Mouse (Mus musculus) heart, adult 18-20 months (tissue): ENCODE measurements around the gene Kcna2. TPM values are rescaled to one million over a fixed set of nuclear protein-coding genes. Genes with fewer than 3 reads are reported as not detected.
A peak's percentile ranks its signal among the peaks of the same experiment; 100 is the strongest.

Source experiments
- DNase-seq, 2 experiments: peaks; one replicate each; pipeline ENCODE4 v3.0.0; 2021 to 2022; ENCODE audit warnings: mixed read lengths in 1 of 2
- total RNA-seq, 2 experiments: library from RNA; stranded (reverse); gene quantifications; 2 replicates each; pipeline ENCODE4 v1.2.3; 2021

The Kcna2 gene
- total RNA-seq, 2 experiments from 2014 or later: 0.92 to 1.2 TPM

DNA sequence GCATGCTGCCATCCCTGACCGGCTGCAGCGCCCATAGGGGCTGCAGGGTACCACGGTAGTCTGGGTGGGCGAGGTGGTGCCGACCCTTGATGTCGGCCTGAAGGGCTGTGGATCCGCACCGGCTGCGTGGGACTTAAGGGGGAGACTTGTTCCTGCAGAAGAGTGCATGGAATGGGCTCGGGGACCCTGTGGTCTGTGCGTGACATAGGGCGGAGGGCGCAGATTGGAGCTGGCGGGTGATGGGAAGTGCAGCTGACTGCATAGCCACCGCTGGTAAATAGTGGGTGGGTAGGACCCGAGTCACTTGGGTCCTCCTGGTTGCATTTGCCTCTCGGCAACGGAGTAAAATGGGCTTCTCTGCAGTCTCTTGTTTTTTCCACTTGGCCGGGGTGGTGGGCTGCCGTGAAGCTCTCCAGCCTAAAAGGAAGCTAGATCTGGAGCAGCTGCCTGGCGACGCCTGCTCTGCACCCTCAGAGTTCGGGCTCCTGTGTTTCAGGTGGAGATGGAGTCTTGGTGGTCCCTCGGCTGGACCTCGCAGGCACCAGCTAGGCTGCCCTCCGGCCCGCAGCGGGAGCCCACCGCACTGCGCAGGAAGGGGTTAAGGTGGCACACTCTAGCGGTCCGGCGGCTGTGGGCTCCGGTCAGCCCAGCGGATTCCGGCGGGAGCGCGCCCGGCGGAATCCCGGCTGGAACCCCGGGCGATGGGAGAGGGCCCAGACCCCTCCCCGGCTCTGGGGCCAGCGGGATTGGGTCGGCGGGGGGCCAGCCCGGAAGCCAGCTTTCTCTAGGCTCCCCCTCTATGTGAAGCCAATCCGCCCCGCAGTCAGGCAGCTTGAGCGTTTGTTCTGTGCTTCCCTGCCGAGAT, 1.1 kb downstream of the Kcna2 start:
- DNase-seq: peak; percentile 19 to 39

GRCm38 (mm10) chr3:107103041-107103440, 2.1 kb downstream of the Kcna2 start:
- DNase-seq: no peak

- DNase-seq: no peak
Observed at GRCm38 (mm10) chr3:107103462-107103861, 2.5 kb downstream of the Kcna2 start.

- peak in 1 of 2 experiments; percentile 21 for DNase-seq
Observed at GRCm38 (mm10) chr3:107105986-107106385, 5.0 kb downstream of the Kcna2 start.

DNA sequence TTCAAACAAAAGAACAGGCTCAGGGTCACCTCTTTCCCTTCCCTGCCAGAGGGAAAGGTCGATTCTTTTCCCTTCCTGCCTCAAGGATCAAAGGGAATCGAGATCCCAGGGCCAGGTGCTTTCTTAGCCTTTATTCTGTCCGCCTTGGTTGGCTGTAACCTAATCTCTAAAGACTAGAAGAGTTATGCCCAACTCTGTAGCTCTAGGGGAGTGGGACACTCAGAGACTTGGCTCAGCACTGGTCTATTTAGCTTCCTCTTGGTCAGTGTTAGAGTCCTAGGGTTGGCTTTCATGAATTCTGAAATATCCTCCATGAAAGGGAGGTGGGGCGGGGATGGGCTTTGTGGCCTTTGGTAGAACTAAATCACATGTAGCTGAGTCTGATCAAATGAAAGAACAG, 11.6 kb downstream of the Kcna2 start:
- DNase-seq: no peak

DNA sequence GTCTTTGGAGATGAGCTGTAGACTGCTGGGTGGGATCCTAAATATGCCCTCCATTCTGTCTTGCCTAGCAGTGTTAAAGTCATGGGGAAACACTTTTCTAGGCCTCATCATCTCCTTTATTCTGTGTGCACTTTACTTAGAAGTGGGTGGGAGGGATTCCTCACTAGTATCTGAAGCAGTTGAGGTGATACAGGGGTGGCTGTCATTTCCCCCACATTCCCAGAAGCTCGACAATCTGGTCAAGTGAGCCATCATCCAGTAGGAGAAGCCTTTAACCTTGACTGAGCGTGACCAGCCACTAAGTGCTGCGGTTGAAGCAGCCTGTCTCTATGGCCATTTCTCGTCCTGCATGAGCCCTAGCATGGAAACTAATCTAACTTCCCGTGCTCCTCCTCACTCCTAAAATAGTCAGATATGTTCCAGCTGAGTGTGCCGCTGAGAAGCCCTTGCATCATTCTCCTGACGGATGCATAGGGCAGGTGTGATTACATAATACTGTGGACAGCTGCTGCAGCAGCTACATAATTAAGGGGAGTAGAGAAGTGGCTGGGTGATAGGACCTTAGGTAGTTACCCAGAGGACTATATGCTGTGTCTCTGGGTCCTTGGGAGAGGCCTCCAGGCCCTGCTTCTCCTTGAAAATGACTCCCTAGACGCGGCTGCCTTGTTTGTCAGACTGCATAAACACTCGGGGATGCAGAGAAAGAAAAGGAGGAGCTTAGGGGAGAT, 12.2 kb downstream of the Kcna2 start:
- no peak for DNase-seq

GRCm38 (mm10) chr3:107113771-107114737, 13.1 kb downstream of the Kcna2 start:
- peak; percentile 46 to 73 for DNase-seq

DNA sequence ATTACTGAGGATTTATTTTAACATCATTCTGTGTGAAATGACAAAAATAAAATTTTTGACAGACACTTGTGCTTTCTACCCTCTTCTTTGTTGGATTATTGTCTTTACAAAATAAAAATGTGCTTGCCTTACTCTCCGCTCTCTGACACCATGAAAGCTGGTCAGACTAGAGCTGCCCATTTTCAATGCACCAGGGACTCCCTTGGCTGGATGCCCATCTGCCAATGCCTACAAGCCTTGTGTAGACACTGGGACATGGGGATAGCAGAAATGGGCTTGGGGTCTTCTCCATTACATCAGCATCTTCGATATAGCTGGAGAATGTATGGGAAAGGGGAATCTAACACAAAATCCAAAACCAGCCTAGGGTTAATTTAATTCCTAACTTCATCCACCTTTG, 14.0 kb downstream of the Kcna2 start:
- DNase-seq: no peak

GRCm38 (mm10) chr3:107115746-107116145, 14.8 kb downstream of the Kcna2 start:
- no peak for DNase-seq

GRCm38 (mm10) chr3:107119864-107120564, 19.1 kb downstream of the Kcna2 start:
- no peak for DNase-seq

GRCm38 (mm10) chr3:107122306-107122705, 21.4 kb downstream of the Kcna2 start:
- DNase-seq: peak in 1 of 2 experiments; percentile 25

- no peak for DNase-seq
Observed at GRCm38 (mm10) chr3:107127667-107128066, 26.7 kb downstream of the Kcna2 start.

GRCm38 (mm10) chr3:107128421-107128820, 27.5 kb downstream of the Kcna2 start:
- DNase-seq: no peak

DNA sequence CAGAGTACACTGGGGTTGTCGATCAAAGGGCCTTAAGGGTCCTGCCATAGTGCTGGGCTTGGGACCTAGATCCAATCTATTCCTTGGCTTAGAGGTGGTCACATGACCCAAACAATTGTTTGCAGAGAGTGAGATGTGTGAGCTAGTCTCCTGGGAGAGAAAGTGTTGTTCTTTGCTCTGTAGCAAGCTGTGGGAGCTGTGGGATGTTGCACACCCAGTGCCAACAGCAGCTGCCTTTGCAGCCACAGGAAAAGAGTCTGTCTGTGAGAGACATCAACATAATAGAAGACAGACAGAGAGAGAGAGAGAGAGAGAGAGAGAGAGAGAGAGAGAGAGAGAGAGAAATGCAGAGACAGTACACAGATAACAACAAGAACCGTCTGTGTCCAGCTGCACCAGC, 28.3 kb downstream of the Kcna2 start:
- DNase-seq: no peak

- peak; percentile 74 to 80 for DNase-seq
Observed at GRCm38 (mm10) chr3:107130661-107131326, 29.8 kb downstream of the Kcna2 start.

DNA sequence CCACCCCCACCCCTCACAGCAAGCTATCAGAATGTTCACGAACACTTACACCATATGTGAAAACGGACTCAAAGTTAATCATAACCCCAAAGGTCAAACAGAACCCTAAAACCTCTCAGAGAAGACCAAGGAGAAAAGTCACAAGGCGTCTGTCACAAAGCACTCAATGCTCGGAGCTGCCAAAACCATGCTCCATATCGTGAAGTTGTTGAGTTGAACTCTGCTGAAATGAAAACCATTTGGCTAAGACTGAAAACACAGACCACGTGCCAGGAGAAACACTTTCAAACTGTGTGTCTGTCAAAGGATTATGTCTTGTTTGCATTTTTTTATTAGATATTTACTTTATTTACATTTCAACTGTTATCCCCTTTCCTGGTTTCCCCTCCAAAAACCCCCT, 30.9 kb downstream of the Kcna2 start:
- DNase-seq: no peak

- no peak for DNase-seq
Observed at GRCm38 (mm10) chr3:107132651-107133050, 31.7 kb downstream of the Kcna2 start.

- no peak for DNase-seq
Observed at GRCm38 (mm10) chr3:107134457-107134856, 33.5 kb downstream of the Kcna2 start.

GRCm38 (mm10) chr3:107147126-107147525, 46.2 kb downstream of the Kcna2 start:
- no peak for DNase-seq

GRCm38 (mm10) chr3:107149006-107149405, 48.1 kb downstream of the Kcna2 start:
- peak; percentile 29 to 55 for DNase-seq

GRCm38 (mm10) chr3:107150469-107150868, 49.5 kb downstream of the Kcna2 start:
- no peak for DNase-seq
